ENCODE assay signal across 8 mouse cellular contexts in genomic region chr17:51178491-51179194, GRCm38 (mm10). TPM values are rescaled to one million over a fixed set of nuclear protein-coding genes. Genes with fewer than 3 reads are reported as not detected.
DNase-seq lines count a peak whose midpoint lies in the region; ATAC-seq and TF ChIP-seq lines count a peak whose summit lies in the region.

No protein-coding gene starts in this region.

- ATAC-seq in hindbrain, postnatal 0 days: peak; percentile 86

- H3K27ac ChIP-seq in gastrocnemius, adult 2 months: peak overlapping the region; percentile 97
- H3K27ac ChIP-seq in hindbrain, postnatal 0 days: peak overlapping the region; percentile 99
- peak overlapping the region; percentile 91 for H3K27ac ChIP-seq in macrophage

- H3K27me3 ChIP-seq in hindbrain, postnatal 0 days (ENCODE audit: insufficient read depth, low read length): no peaks in the 10 kb centered on the region

- no peaks in the 10 kb centered on the region for H3K9me3 ChIP-seq in hindbrain, postnatal 0 days (ENCODE audit: low read length)

- H3K9ac ChIP-seq in hindbrain, postnatal 0 days (replicated peaks; ENCODE audit: low read length): peak overlapping the region; percentile 98

- intact Hi-C loops in gastrocnemius, adult 2 months (cut with DNase I): no loop called here

- WGBS in hindbrain, postnatal 0 days: under 1% methylated on average over 34 of the region's 59 CpGs
- under 1% methylated on average over 53 of the region's 59 CpGs for WGBS in macrophage (ENCODE audit: missing documents)

- peak overlapping the region; percentile 96 for H3K4me3 ChIP-seq in gastrocnemius, adult 2 months
- H3K4me3 ChIP-seq in hindbrain, postnatal 0 days (ENCODE audit: low read length): peak overlapping the region; percentile 81
- H3K4me3 ChIP-seq in macrophage (ENCODE audit: inconsistent target): peak overlapping the region; percentile 50

- peak overlapping the region; percentile 75 for H3K4me2 ChIP-seq in hindbrain, postnatal 0 days (ENCODE audit: low read depth, low read length)

- H3K4me1 ChIP-seq in hindbrain, postnatal 0 days (ENCODE audit: insufficient read depth, low read length): peaks cover 6% of the 10 kb centered on the region; the same call in 1 of the 2 replicates

- no peak for TF ChIP-seq CTCF in gastrocnemius, adult 2 months (IDR thresholded peaks at IDR 0.05)
- no peak for TF ChIP-seq CTCF in hindbrain, postnatal 0 days (IDR thresholded peaks at IDR 0.05; ENCODE audit: low read depth)

- no peaks in the 10 kb centered on the region for H3K36me3 ChIP-seq in hindbrain, postnatal 0 days (ENCODE audit: insufficient read depth, low read length)
- no peaks in the 10 kb centered on the region for H3K36me3 ChIP-seq in macrophage (ENCODE audit: inconsistent target)

- DNase-seq in ZHBTc4 (ENCODE audit: low read depth, low spot score): peak; percentile 69
- DNase-seq in cerebellum, postnatal 4 days (ENCODE audit: low spot score in 2 of 2): peak; percentile 37 to 64
- DNase-seq in gastrocnemius, adult 2 months: peak; percentile 83
- peak; percentile 76 for DNase-seq in hindbrain, postnatal 0 days (ENCODE audit: low spot score)
- DNase-seq in left cerebral cortex, adult 18-20 months (ENCODE audit: low spot score in 2 of 2): peak; percentile 58 to 64
- peak; percentile 39 for DNase-seq in retina, postnatal 7 days (ENCODE audit: low read depth, low spot score)
- peak; percentile 55 to 57 for DNase-seq in urinary bladder, adult 18-20 months (ENCODE audit: low spot score in 2 of 2)

- peaks cover 45% of the 10 kb centered on the region for H3K79me2 ChIP-seq in macrophage (ENCODE audit: inconsistent target)

RNA-seq across cellular contexts. Expression of gene Tbc1d5, which starts 0.5 kb away (rescaled TPM):
- 1 to 10 TPM; 8.9 to 9.0 TPM for total RNA-seq in gastrocnemius, adult 2 months (2021)
- total RNA-seq in hindbrain, postnatal 0 days (2014; rRNA removed): 15.7 and 16.4 TPM in 2 replicates
- polyA plus RNA-seq in hindbrain, postnatal 0 days (2015; fragmentation: Nextera tagmentation; extraction: Ambion mirVana): 6.3 and 6.5 TPM in 2 replicates
- total RNA-seq in left cerebral cortex, adult 18-20 months (2021): 10 to 100 TPM; 24.8 to 28.1 TPM
- total RNA-seq in macrophage (2018; cell fraction: chromatin; rRNA removed): 100 to 1,000 TPM in 24 of 26 experiments, 10 to 100 TPM in 2; 61.8 to 223 (median 155) TPM
- 10 to 100 TPM; 27.4 to 46.7 (median 35.2) TPM for total RNA-seq in macrophage (2018; cell fraction: cytosol; rRNA removed)
- 100 to 1,000 TPM in 12 of 26 experiments, 10 to 100 TPM in 14; 35.4 to 160 (median 90.7) TPM for total RNA-seq in macrophage (2018; cell fraction: nucleus; rRNA removed)
- 29.9 to 49.6 TPM (median 30.8 TPM) in 3 replicates for polyA plus RNA-seq in macrophage (2018)

Comparison
In these comparisons a context has a peak if more than half of its experiments do, and no peak if none do; other contexts are left out.
1. Peak in every context shown above with its lines: DNase-seq, ATAC-seq, H3K4me3 ChIP-seq and H3K27ac ChIP-seq.